Mouse (Mus musculus): Measurements from ENCODE around the gene Gm10944. TPM values are rescaled to one million over a fixed set of nuclear protein-coding genes. Genes with fewer than 3 reads are reported as not detected.

The Gm10944 gene
- polyA plus RNA-seq (2015; fragmentation: Nextera tagmentation; extraction: Ambion mirVana): not detected in 2 replicates

DNA sequence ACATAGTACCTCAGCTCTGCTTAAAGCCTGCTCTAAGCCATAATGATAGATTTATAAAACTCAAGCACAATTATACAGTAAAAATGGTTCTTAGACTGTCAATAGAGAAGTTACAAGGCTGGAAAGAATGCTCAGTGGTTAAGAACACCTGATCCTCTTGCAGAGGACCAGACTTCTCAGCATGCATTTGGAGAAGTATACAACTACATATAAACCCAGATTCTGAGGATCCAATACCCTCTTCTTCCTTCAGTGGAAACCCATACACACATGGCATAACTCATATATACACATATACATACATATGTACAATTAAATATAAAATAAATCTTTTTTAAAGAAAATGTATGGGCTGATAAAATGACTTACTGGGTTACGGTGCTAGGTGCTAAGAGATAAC lies at the start of gene Gm10944:
Gene Gm10944 (plus strand): TSS at position 301 of the 400 bp plus-strand sequence.
- H3K27me3 ChIP-seq (replicated peaks): no peaks in the 10 kb centered on the region
- H3K9ac ChIP-seq: no peak within 1 kb of the TSS
- H3K4me2 ChIP-seq: no peak within 1 kb of the TSS
- no peak within 1 kb of the TSS for H3K4me3 ChIP-seq
- H3K36me3 ChIP-seq: no peaks in the 10 kb centered on the region
- ATAC-seq (ENCODE audit: extremely low read depth, insufficient number of reproducible peaks, low FRiP score, low TSS enrichment): no peak
- 90% methylated on average over 1 of the region's 1 CpGs for WGBS
- H3K9me3 ChIP-seq: no peaks in the 10 kb centered on the region
- no peaks in the 10 kb centered on the region for H3K4me1 ChIP-seq
- H3K27ac ChIP-seq (replicated peaks): no peak within 1 kb of the TSS

DNA sequence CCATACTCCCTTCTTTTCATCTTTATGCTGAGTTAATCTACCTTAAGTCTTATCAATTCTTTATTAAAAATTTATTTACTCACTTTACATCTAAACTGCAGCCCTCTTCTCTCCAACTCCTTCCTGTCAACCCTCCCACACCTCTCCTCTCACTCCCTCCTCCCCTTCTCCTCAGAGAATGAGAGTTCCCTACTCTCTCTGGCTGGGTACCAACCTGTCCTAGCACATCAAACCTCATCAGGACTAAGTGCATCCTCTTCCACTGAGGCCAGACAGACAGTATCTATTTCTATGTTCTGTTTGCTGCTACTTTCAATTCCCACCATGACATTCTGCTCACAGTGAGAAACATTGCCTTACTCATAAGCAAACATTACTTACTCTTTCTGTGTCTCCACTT lies 25.2 kb upstream of the Gm10944 start:
- ATAC-seq (ENCODE audit: extremely low read depth, insufficient number of reproducible peaks, low FRiP score, low TSS enrichment): no peak

GRCm38 (mm10) chr10:10656621-10657020 lies 24.5 kb upstream of the Gm10944 start:
- Histone ChIP-seq H3K36me3 (no peaks in the 10 kb centered on the region), H3K4me1 (peaks cover 11% of the 10 kb centered on the region), H3K27ac (replicated peaks) (no peak overlapping the region), H3K9me3 (no peaks in the 10 kb centered on the region), H3K4me3 (no peak overlapping the region), H3K27me3 (replicated peaks) (no peaks in the 10 kb centered on the region), H3K4me2 (no peak overlapping the region), H3K9ac (no peak overlapping the region)
- 79% methylated on average over 4 of the region's 4 CpGs for WGBS
- ATAC-seq (ENCODE audit: extremely low read depth, insufficient number of reproducible peaks, low FRiP score, low TSS enrichment): no peak

More for the DNA sequence above, 25.2 kb upstream of the Gm10944 start:
- no peaks in the 10 kb centered on the region for H3K27me3 ChIP-seq (replicated peaks)
- no peaks in the 10 kb centered on the region for H3K9me3 ChIP-seq
- H3K4me2 ChIP-seq: no peak overlapping the region
- no peak overlapping the region for H3K27ac ChIP-seq (replicated peaks)
- H3K4me1 ChIP-seq: peaks cover 11% of the 10 kb centered on the region
- H3K9ac ChIP-seq: no peak overlapping the region
- H3K4me3 ChIP-seq: no peak overlapping the region
- H3K36me3 ChIP-seq: no peaks in the 10 kb centered on the region

- no peak overlapping the region for H3K9ac ChIP-seq
Observed at GRCm38 (mm10) chr10:10659161-10659560, 22.0 kb upstream of the Gm10944 start.

GRCm38 (mm10) chr10:10659976-10660375 lies 21.2 kb upstream of the Gm10944 start:
- H3K4me3 ChIP-seq: no peak overlapping the region
- no peak for ATAC-seq (ENCODE audit: extremely low read depth, insufficient number of reproducible peaks, low FRiP score, low TSS enrichment)
- H3K9ac ChIP-seq: no peak overlapping the region
- H3K36me3 ChIP-seq: no peaks in the 10 kb centered on the region
- H3K9me3 ChIP-seq: no peaks in the 10 kb centered on the region
- H3K27ac ChIP-seq (replicated peaks): no peak overlapping the region
- WGBS: 56% methylated on average over 3 of the region's 3 CpGs
- H3K4me2 ChIP-seq: no peak overlapping the region
- no peaks in the 10 kb centered on the region for H3K4me1 ChIP-seq
- H3K27me3 ChIP-seq (replicated peaks): no peaks in the 10 kb centered on the region

More at GRCm38 (mm10) chr10:10659161-10659560, 22.0 kb upstream of the Gm10944 start:
- Histone ChIP-seq H3K27ac (replicated peaks) (no peak overlapping the region), H3K27me3 (replicated peaks) (no peaks in the 10 kb centered on the region), H3K9me3 (no peaks in the 10 kb centered on the region), H3K36me3 (no peaks in the 10 kb centered on the region), H3K4me1 (peaks cover 3% of the 10 kb centered on the region; the same call in 1 of the 2 replicates), H3K4me3 (no peak overlapping the region), H3K4me2 (no peak overlapping the region)
- 64% methylated on average over 3 of the region's 3 CpGs for WGBS
- ATAC-seq (ENCODE audit: extremely low read depth, insufficient number of reproducible peaks, low FRiP score, low TSS enrichment): no peak

- Histone ChIP-seq H3K4me1 (0 out of 2 replicates have a peak, but pooled peaks cover 7% of the 10 kb centered on the region), H3K4me3 (peak overlapping the region; percentile 54), H3K9me3 (no peaks in the 10 kb centered on the region), H3K9ac (peak overlapping the region; percentile 70), H3K27me3 (replicated peaks) (peaks cover 25% of the 10 kb centered on the region), H3K36me3 (no peaks in the 10 kb centered on the region), H3K4me2 (peak overlapping the region; percentile 91), H3K27ac (replicated peaks) (no peak overlapping the region)
- 2% methylated on average over 35 of the region's 35 CpGs for WGBS
- ATAC-seq (ENCODE audit: extremely low read depth, insufficient number of reproducible peaks, low FRiP score, low TSS enrichment): no peak
Observed at GRCm38 (mm10) chr10:10688907-10689667, 7.9 kb downstream of the Gm10944 start.

DNA sequence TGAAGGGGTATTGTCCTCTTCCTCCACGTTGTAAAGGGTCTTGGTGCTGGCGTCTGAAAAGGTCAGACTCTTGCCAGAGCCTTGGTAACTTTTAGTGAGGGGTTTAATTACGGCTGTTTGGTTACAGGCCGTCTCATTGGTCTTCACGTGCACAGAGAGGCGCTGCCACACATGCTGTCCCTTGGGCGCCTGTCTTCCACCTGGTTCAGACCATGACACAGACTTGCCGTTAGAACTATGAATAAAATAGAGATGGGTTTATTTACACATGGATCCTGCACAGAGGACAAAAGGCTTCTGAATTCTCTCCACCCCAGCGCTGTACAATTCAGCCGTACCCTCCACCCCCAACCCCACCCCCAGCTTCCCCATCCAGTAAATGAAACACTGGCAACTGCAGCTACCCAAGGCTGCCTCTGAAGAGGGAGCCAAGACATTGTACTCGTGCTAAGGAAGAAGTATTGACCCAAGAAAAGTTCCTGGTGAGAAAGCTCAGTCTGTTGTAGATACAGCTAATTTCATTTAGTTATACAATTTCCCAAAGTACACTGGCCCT lies 8.6 kb downstream of the Gm10944 start:
- H3K9ac ChIP-seq: peak overlapping the region; percentile 70
- WGBS: 22% methylated on average over 11 of the region's 11 CpGs
- peak overlapping the region; percentile 54 for H3K4me3 ChIP-seq
- H3K36me3 ChIP-seq: no peaks in the 10 kb centered on the region
- no peaks in the 10 kb centered on the region for H3K9me3 ChIP-seq
- 0 out of 2 replicates have a peak, but pooled peaks cover 7% of the 10 kb centered on the region for H3K4me1 ChIP-seq
- no peak for ATAC-seq (ENCODE audit: extremely low read depth, insufficient number of reproducible peaks, low FRiP score, low TSS enrichment)
- peak overlapping the region; percentile 91 for H3K4me2 ChIP-seq
- H3K27me3 ChIP-seq (replicated peaks): peaks cover 25% of the 10 kb centered on the region
- H3K27ac ChIP-seq (replicated peaks): no peak overlapping the region

DNA sequence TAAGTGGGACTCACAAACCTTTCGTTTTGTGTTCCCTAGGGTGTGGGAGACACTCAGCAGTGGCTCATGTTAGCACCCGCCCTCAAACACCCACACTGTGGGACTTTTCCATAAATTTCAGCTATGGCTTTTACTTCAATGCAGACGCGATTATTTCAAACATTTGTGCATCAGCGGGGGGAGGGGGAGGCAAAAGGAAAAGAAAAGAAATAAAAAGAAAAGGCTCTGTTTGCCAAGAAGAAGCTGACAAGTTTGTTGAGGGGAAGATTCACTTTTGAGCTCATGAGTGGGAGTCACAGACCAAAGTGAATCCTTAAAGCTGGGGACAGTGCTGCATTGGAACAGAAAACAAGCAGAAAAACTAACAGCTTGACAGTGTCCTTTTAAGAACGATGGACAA lies 16.3 kb downstream of the Gm10944 start:
- no peak overlapping the region for H3K9ac ChIP-seq
- 67% methylated on average over 6 of the region's 6 CpGs for WGBS
- H3K27ac ChIP-seq (replicated peaks): no peak overlapping the region
- H3K4me3 ChIP-seq: no peak overlapping the region
- no peaks in the 10 kb centered on the region for H3K36me3 ChIP-seq
- no peaks in the 10 kb centered on the region for H3K9me3 ChIP-seq
- H3K4me2 ChIP-seq: no peak overlapping the region
- no peak for ATAC-seq (ENCODE audit: extremely low read depth, insufficient number of reproducible peaks, low FRiP score, low TSS enrichment)
- no peaks in the 10 kb centered on the region for H3K4me1 ChIP-seq
- H3K27me3 ChIP-seq (replicated peaks): no peaks in the 10 kb centered on the region

DNA sequence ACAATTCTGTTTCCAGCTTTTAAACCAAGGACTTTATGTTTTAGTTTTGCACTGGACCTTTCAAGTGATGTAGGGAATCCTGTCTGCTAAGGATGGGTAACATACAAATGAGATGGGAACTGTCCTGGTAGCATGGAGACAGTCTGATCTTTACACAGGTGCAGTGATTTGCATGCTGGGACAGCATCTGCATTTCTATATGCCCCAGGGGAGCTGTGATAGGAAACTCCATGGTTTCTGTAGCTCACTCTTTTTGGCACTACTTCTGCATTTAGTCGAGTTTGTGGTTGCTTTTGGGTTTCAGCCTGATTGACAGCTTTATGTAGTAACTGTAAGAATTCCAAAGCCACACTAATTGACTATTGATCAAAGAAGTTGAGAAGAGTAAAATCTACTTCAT lies 19.8 kb downstream of the Gm10944 start:
- Histone ChIP-seq H3K4me3 (no peak overlapping the region), H3K4me2 (no peak overlapping the region), H3K4me1 (no peaks in the 10 kb centered on the region), H3K27me3 (replicated peaks) (no peaks in the 10 kb centered on the region), H3K36me3 (no peaks in the 10 kb centered on the region), H3K9me3 (no peaks in the 10 kb centered on the region), H3K9ac (no peak overlapping the region), H3K27ac (replicated peaks) (no peak overlapping the region)
- ATAC-seq (ENCODE audit: extremely low read depth, insufficient number of reproducible peaks, low FRiP score, low TSS enrichment): no peak
- 51% methylated on average over 1 of the region's 1 CpGs for WGBS

DNA sequence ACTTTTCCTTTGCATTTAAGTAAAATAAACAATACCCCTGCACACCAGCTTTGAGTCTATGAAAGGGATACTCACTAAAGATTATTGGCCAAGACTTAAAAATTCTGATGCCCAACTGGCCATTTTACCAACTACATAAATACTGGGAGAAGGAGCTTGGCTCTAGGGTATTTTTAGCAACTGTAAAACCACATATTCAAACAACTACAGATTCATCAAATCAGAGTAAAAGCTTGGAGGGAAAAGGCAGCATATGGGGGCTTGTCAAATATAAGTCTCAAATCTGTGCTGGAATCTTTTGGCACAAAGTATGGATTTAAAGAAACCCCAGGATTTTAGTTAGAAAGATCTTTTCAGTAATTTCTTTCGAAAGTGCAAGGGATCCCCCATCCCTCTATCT lies 20.2 kb downstream of the Gm10944 start:
- Histone ChIP-seq H3K4me1 (no peaks in the 10 kb centered on the region), H3K27ac (replicated peaks) (no peak overlapping the region), H3K4me2 (no peak overlapping the region), H3K27me3 (replicated peaks) (no peaks in the 10 kb centered on the region), H3K9ac (no peak overlapping the region), H3K36me3 (no peaks in the 10 kb centered on the region), H3K9me3 (no peaks in the 10 kb centered on the region), H3K4me3 (no peak overlapping the region)
- ATAC-seq (ENCODE audit: extremely low read depth, insufficient number of reproducible peaks, low FRiP score, low TSS enrichment): no peak
- WGBS: 69% methylated on average over 1 of the region's 1 CpGs

- Histone ChIP-seq H3K27me3 (replicated peaks) (no peaks in the 10 kb centered on the region), H3K9me3 (no peaks in the 10 kb centered on the region), H3K27ac (replicated peaks) (no peak overlapping the region), H3K9ac (no peak overlapping the region), H3K36me3 (no peaks in the 10 kb centered on the region), H3K4me2 (no peak overlapping the region), H3K4me1 (no peaks in the 10 kb centered on the region), H3K4me3 (no peak overlapping the region)
- 71% methylated on average over 1 of the region's 1 CpGs for WGBS
- ATAC-seq (ENCODE audit: extremely low read depth, insufficient number of reproducible peaks, low FRiP score, low TSS enrichment): no peak
Observed at GRCm38 (mm10) chr10:10708031-10708430, 26.9 kb downstream of the Gm10944 start.

GRCm38 (mm10) chr10:10710359-10710758 lies 29.2 kb downstream of the Gm10944 start:
- Histone ChIP-seq H3K4me2 (no peak overlapping the region), H3K4me3 (no peak overlapping the region), H3K9me3 (no peaks in the 10 kb centered on the region), H3K36me3 (no peaks in the 10 kb centered on the region), H3K4me1 (no peaks in the 10 kb centered on the region), H3K27ac (replicated peaks) (no peak overlapping the region), H3K27me3 (replicated peaks) (no peaks in the 10 kb centered on the region), H3K9ac (no peak overlapping the region)
- 85% methylated on average over 2 of the region's 2 CpGs for WGBS
- ATAC-seq (ENCODE audit: extremely low read depth, insufficient number of reproducible peaks, low FRiP score, low TSS enrichment): no peak

Measured in heart, embryonic 13.5 days (tissue).